Mouse (Mus musculus) spleen, adult 2 months (tissue): ENCODE measurements around the gene Myh11. TPM values are rescaled to one million over a fixed set of nuclear protein-coding genes. Genes with fewer than 3 reads are reported as not detected.
"Not testable (repeated sequence)": the region's sequence is repeated elsewhere in the genome, so short reads cannot be mapped to it uniquely, and the experiment has no call there.

Experiments used
- DNase-seq, 2 experiments: peaks; one replicate each; pipeline versions ENCODE4 v3.0.0 to v3.0.0-alpha.2; 2012 to 2021; ENCODE audit warnings: low spot score in 2 of 2, low read depth in 1 of 2
- H3K27ac ChIP-seq: fragments of 200-500 bp; 2 replicates; pipeline ENCODE4 v1.5.1; 2012; ENCODE audit warnings: low read length, inconsistent platforms; ENCODE audit not compliant: insufficient read depth
- H3K27me3 ChIP-seq: fragments of 200-500 bp; 2 replicates; pipeline ENCODE4 v1.6.1; 2012; ENCODE audit warnings: mild to moderate bottlenecking, moderate library complexity, low read length, inconsistent platforms; ENCODE audit not compliant: control insufficient read depth, insufficient read depth
- H3K36me3 ChIP-seq: fragments of 200-500 bp; 2 replicates; pipeline ENCODE4 v1.6.1; 2012; ENCODE audit warnings: mild to moderate bottlenecking, low read length, inconsistent platforms; ENCODE audit not compliant: control insufficient read depth, insufficient read depth
- H3K4me1 ChIP-seq: fragments of 200-500 bp; 2 replicates; pipeline ENCODE4 v1.6.1; 2011; ENCODE audit warnings: inconsistent platforms; ENCODE audit not compliant: control insufficient read depth, insufficient read depth, insufficient read length
- H3K4me3 ChIP-seq: fragments of 200-500 bp; 2 replicates; pipeline ENCODE4 v1.5.1; 2011; ENCODE audit warnings: mild to moderate bottlenecking, inconsistent platforms; ENCODE audit not compliant: insufficient read depth, insufficient read length; ENCODE audit errors: extremely low read depth
- CTCF ChIP-seq: fragments of 200-500 bp; IDR thresholded peaks from 2 replicates; pipeline ENCODE4 v1.5.1; 2011; ENCODE audit warnings: mild to moderate bottlenecking, inconsistent platforms; ENCODE audit not compliant: insufficient read depth, insufficient read length, insufficient replicate concordance; ENCODE audit errors: extremely low read depth
- POLR2A ChIP-seq: fragments of 200-500 bp; IDR thresholded peaks from 2 replicates; pipeline ENCODE4 v1.6.1; 2011; ENCODE audit warnings: low read depth, low read length, inconsistent platforms
- WGBS: fragments of 180-500 bp; shearing (Covaris S2); methylation state at CpG from one replicate; pipeline ENCODE4 v1.1.7; 2018; 5-methylcytosine and 5-hydroxymethylcytosine counted together
- polyA plus RNA-seq: library from polyadenylated mRNA; depleted of rRNA; stranded (reverse); fragments of >200 nt; gene quantifications from 2 replicates; pipeline ENCODE4 v1.2.3, GENCODE M21; 2012; rRNA removed

Gene Myh11
- polyA plus RNA-seq, 1 experiment: 5.7 TPM

DNA sequence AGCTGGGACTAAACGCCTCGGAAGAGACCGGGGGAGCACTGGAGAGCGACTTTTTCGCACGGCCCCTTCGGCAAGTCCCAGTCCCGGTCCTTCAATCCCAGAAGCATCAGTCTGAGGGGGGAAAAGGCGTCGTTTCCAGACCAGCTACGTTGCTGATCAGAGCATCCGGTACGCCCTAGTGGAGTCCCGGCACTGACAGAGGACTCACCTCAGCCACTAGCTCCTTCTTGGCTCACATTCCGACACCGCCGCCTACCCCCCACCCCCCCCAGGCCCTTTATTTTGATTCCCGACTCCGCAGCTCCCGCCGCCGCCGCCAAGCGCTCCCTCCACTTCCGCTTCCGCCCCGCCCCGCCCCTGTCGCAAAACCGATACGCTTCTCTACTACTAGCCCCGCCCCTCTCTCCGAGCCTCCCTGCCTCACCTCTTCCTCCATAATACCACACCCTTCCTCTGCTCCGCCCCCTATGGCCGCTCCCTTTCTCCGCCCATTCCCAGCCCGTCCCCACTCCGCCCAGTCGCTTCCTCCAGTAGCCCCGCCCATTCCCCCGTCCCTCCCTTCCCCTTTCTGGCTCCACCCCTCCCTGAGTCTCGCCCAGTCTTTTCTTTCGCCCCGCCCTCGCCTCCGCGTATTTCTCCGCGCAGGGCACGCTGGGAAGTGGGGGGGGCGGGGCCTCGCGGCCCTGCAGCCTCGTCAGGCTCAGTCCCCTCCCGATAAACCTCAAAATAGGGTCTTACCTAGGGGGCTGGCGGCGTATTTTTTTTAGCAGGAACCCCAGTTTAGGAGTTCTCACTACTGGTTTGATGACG, 132.0 kb downstream of the Myh11 start:
- peak overlapping the region; percentile 96 for H3K4me3 ChIP-seq

DNA sequence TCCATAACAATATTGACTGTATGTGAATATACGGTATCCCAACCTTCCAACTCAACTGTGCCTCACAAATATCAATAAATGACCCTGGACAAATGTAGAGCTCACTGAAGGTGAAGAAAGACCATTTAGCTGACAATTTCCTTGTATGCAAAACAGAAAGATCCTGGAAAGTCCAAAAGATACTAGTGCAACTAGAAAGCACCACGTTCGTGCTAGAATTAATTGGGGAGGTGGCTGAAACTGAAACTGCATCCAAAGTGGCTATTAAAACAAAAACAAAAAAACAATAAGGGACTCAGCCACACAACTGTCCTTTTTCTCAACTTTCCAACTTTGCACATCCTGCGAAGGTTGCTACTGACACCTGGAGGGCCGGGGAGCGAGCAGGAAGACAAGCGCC, 132.6 kb downstream of the Myh11 start:
- Histone ChIP-seq H3K27ac (peak overlapping the region; percentile 80), H3K4me3 (peak overlapping the region; percentile 96), H3K27me3 (no peaks in the 10 kb centered on the region), H3K4me1 (no peaks in the 10 kb centered on the region; the same call in 1 of the 2 replicates), H3K36me3 (peaks cover under 1% of the 10 kb centered on the region; the same call in 1 of the 2 replicates)
- no peak for DNase-seq
- no peak for TF ChIP-seq POLR2A
- no peak for TF ChIP-seq CTCF
- 6% methylated on average over 7 of the region's 7 CpGs for WGBS

More for the DNA sequence above, 132.0 kb downstream of the Myh11 start:
- no peaks in the 10 kb centered on the region for H3K36me3 ChIP-seq
- peak; percentile 93 for TF ChIP-seq POLR2A
- no peak for TF ChIP-seq CTCF
- peak; percentile 98 to 100 for DNase-seq
- no peaks in the 10 kb centered on the region for H3K27me3 ChIP-seq
- H3K4me1 ChIP-seq: no peaks in the 10 kb centered on the region; the same call in 1 of the 2 replicates
- WGBS: 1% methylated on average over 50 of the region's 58 CpGs
- peak overlapping the region; percentile 93 for H3K27ac ChIP-seq

DNA sequence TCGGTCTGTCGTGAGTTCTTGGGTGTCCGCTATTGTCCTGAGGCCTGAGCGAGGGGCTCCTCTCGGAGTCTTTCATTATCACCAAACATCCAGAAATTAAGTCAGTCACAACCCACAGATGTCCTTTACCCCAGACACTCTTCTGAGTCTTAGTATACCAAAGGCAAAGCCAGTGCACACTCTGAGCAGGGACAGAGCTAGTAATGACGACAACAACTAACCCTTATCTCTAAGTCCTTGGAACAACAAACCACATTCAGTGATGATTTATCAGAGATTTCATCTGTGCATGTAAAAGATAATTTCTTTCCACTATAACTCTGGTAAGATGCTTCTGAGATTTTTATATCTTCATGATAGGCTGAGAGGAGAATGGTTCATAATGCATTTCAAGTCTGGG, 134.9 kb downstream of the Myh11 start:
- TF ChIP-seq CTCF (no peak), POLR2A (no peak)
- Histone ChIP-seq H3K4me3 (no peak overlapping the region), H3K36me3 (peaks cover 14% of the 10 kb centered on the region), H3K4me1 (no peaks in the 10 kb centered on the region), H3K27me3 (no peaks in the 10 kb centered on the region), H3K27ac (no peak overlapping the region)
- WGBS: 94% methylated on average over 6 of the region's 6 CpGs
- no peak for DNase-seq

DNA sequence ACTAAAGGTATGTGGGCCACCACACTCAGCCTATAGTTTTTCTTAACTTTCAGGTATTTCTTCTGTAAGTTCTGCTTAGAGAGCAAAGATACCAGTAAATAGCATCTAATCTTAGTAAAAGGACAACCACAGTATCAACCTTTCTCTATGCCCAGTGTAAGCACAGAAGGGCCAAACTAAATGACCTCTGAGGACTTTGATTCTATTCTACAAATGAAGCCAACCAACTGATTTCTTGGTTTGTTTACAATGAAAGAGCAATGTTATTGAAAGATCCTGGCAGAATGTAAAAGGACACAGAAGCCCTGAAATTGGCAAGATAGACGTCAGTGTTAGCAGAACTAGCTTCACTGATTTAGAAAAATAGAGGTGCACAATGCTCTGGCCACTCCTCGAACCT, 135.5 kb downstream of the Myh11 start:
- DNase-seq, H3K4me1 ChIP-seq, H3K27me3 ChIP-seq, H3K4me3 ChIP-seq, H3K27ac ChIP-seq: not testable (repeated sequence)
- peaks cover 18% of the 10 kb centered on the region for H3K36me3 ChIP-seq
- WGBS: 81% methylated on average over 1 of the region's 2 CpGs

DNA sequence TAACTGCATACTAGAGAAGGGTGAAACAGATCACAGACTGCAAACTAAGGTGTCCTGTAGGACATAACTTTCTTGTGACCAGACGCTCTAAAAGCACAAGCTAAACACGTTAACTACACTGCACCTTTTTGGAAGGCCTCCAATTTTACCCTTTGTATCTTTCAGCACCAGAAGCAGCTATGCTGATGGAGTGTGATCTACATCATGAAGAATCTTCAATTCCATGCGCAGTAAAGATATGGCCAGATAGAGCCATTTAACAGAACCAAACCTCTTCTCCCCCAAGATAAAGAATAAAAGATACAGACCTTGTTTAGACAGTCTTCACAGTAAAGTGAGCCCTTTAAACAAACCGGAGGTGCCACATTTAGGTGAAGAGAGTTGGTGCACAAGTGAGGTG, 139.5 kb downstream of the Myh11 start:
- no peak for DNase-seq
- Histone ChIP-seq H3K4me1 (no peaks in the 10 kb centered on the region), H3K27me3 (no peaks in the 10 kb centered on the region), H3K27ac (no peak overlapping the region), H3K36me3 (peaks cover 30% of the 10 kb centered on the region), H3K4me3 (no peak overlapping the region)
- TF ChIP-seq CTCF: no peak
- TF ChIP-seq POLR2A: no peak
- 86% methylated on average over 4 of the region's 4 CpGs for WGBS

DNA sequence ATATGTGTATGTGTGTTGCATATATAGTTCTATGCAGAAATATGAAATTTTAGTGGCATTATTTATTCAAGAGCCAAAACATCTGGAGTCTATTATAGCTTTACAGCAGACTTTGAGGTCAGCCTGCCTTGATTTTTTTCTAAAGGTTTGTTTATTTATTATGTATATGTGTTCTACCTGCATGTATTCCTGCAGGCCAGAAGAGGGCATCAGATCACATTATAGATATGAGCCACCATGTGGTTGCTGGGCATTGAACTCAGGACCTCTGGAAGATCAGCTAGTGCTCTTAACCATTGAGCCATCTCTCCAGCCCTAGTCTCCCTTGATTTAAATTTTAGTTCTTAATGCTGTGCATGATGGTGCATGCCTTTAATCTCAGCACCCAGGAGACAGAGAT, 143.5 kb downstream of the Myh11 start:
- H3K27me3 ChIP-seq: no peaks in the 10 kb centered on the region
- peaks cover 49% of the 10 kb centered on the region for H3K36me3 ChIP-seq
- no peaks in the 10 kb centered on the region for H3K4me1 ChIP-seq
- H3K4me3 ChIP-seq: no peak overlapping the region
- no peak overlapping the region for H3K27ac ChIP-seq
- TF ChIP-seq POLR2A (no peak), CTCF (no peak)
- DNase-seq: no peak

Other genes with a start within 250 kb of the Myh11 start
- gene Nde1, start 128.1 kb downstream of the Myh11 start, polyA plus RNA-seq: 35.4 and 42.8 TPM in 2 replicates
- 10.4 and 11.5 TPM in 2 replicates for gene Marf1, start 128.0 kb downstream of the Myh11 start, polyA plus RNA-seq
- gene Fopnl, start 26.0 kb upstream of the Myh11 start, polyA plus RNA-seq: 17.1 and 20.3 TPM in 2 replicates
- 30.6 and 35.6 TPM in 2 replicates for gene Abcc1, start 70.2 kb upstream of the Myh11 start, polyA plus RNA-seq